Mouse (Mus musculus): ENCODE results near the gene Cdc42bpg. TPM values are rescaled to one million over a fixed set of nuclear protein-coding genes. Genes with fewer than 3 reads are reported as not detected.

Gene Cdc42bpg
- total and polyA plus RNA-seq, 3 experiments = 2.6 to 4.5 TPM; not detected in 1

- Histone ChIP-seq H3K9ac (ENCODE audit: control insufficient read depth, low read depth, low read length, poor library complexity, severe bottlenecking) (no peak overlapping the region), H3K9me3 (replicated peaks; ENCODE audit: insufficient read depth, low read length) (no peaks in the 10 kb centered on the region), H3K4me1 (ENCODE audit: control insufficient read depth in 1 of 2, insufficient read depth in 2 of 2, low read length in 2 of 2) (no peaks in the 10 kb centered on the region; a peak in 1 of 4 replicates), H3K36me3 (ENCODE audit: control insufficient read depth in 1 of 2, insufficient read depth in 2 of 2, low read length in 2 of 2) (no peaks in the 10 kb centered on the region; a peak in 1 of 4 replicates), H3K27me3 (ENCODE audit: control insufficient read depth in 1 of 2, insufficient read depth in 2 of 2, low read length in 2 of 2) (no peaks in the 10 kb centered on the region), H3K4me3 (ENCODE audit: control insufficient read depth in 1 of 2, insufficient read depth in 1 of 2, low read depth in 2 of 2, low read length in 2 of 2) (no peak overlapping the region), H3K27ac (ENCODE audit: control insufficient read depth, low read depth, low read length) (no peak overlapping the region), H3K79me2 (ENCODE audit: control insufficient read depth, insufficient read depth, low read length, poor library complexity) (no peaks in the 10 kb centered on the region)
- no peak for TF ChIP-seq ELF1 (IDR thresholded peaks at IDR 0.05; ENCODE audit: low read depth, low read length)
- TF ChIP-seq POLR2AphosphoS5 (IDR thresholded peaks at IDR 0.05; ENCODE audit: borderline replicate concordance, low read depth, low read length) = no peak
- no peak for TF ChIP-seq TBP (IDR thresholded peaks at IDR 0.05; ENCODE audit: low read depth, low read length)
- no peak for TF ChIP-seq ZKSCAN1 (IDR thresholded peaks at IDR 0.05; ENCODE audit: low read depth, low read length)
- no peak for TF ChIP-seq KAT2A (conservative IDR thresholded peaks at IDR 0.05; ENCODE audit: low read depth, low read length)
- TF ChIP-seq MAX (IDR thresholded peaks at IDR 0.05; ENCODE audit: low read length) = no peak
- TF ChIP-seq TAL1 (IDR thresholded peaks at IDR 0.05; ENCODE audit: low read length) = no peak
- TF ChIP-seq RAD21 (IDR thresholded peaks at IDR 0.05; ENCODE audit: low read depth, low read length) = no peak
- TF ChIP-seq SMC3 (IDR thresholded peaks at IDR 0.05; ENCODE audit: low read depth, low read length) = no peak
- no peak for DNase-seq (ENCODE audit: low read depth, low spot score)
These were observed 36.3 kb upstream of the Cdc42bpg start for GRCm38 (mm10) chr19:6269798-6270475.

- Histone ChIP-seq H3K4me1 (ENCODE audit: control insufficient read depth in 1 of 2, insufficient read depth in 2 of 2, low read length in 2 of 2) (peaks cover 0 to 5% of the 10 kb centered on the region in 2 experiments; a peak in 2 of 4 replicates), H3K9ac (ENCODE audit: control insufficient read depth, low read depth, low read length, poor library complexity, severe bottlenecking) (no peak overlapping the region), H3K27me3 (ENCODE audit: control insufficient read depth in 1 of 2, insufficient read depth in 2 of 2, low read length in 2 of 2) (no peaks in the 10 kb centered on the region), H3K36me3 (ENCODE audit: control insufficient read depth in 1 of 2, insufficient read depth in 2 of 2, low read length in 2 of 2) (peaks cover 0 to 2% of the 10 kb centered on the region in 2 experiments; a peak in 2 of 4 replicates), H3K9me3 (replicated peaks; ENCODE audit: insufficient read depth, low read length) (no peaks in the 10 kb centered on the region), H3K27ac (ENCODE audit: control insufficient read depth, low read depth, low read length) (no peak overlapping the region), H3K79me2 (ENCODE audit: control insufficient read depth, insufficient read depth, low read length, poor library complexity) (peaks cover 2% of the 10 kb centered on the region; the same call in 1 of the 2 replicates), H3K4me3 (ENCODE audit: control insufficient read depth in 1 of 2, insufficient read depth in 1 of 2, low read depth in 2 of 2, low read length in 2 of 2) (no peak overlapping the region)
- no peak for DNase-seq (ENCODE audit: low read depth, low spot score)
- TF ChIP-seq CHD1 (IDR thresholded peaks at IDR 0.05; ENCODE audit: low read depth, low read length) = no peak
- TF ChIP-seq MAZ (IDR thresholded peaks at IDR 0.05; ENCODE audit: low read depth, low read length) = no peak
- no peak for TF ChIP-seq HCFC1 (IDR thresholded peaks at IDR 0.05; ENCODE audit: low read depth, low read length)
- TF ChIP-seq RAD21 (IDR thresholded peaks at IDR 0.05; ENCODE audit: low read depth, low read length) = no peak
- no peak for TF ChIP-seq ELF1 (IDR thresholded peaks at IDR 0.05; ENCODE audit: low read depth, low read length)
- TF ChIP-seq CHD2 (IDR thresholded peaks at IDR 0.05; ENCODE audit: low read length) = no peak
- TF ChIP-seq E2F4 (IDR thresholded peaks at IDR 0.05; ENCODE audit: borderline replicate concordance, low read depth, low read length) = no peak
- TF ChIP-seq ZNF384 (IDR thresholded peaks at IDR 0.05; ENCODE audit: low read depth, low read length) = no peak
- no peak for TF ChIP-seq SMC3 (IDR thresholded peaks at IDR 0.05; ENCODE audit: low read depth, low read length)
- no peak for TF ChIP-seq POLR2AphosphoS5 (IDR thresholded peaks at IDR 0.05; ENCODE audit: borderline replicate concordance, low read depth, low read length)
- TF ChIP-seq MXI1 (IDR thresholded peaks at IDR 0.05; ENCODE audit: low read depth, low read length) = no peak
- no peak for TF ChIP-seq MAFK (IDR thresholded peaks at IDR 0.05; ENCODE audit: borderline replicate concordance, low read depth, low read length)
- no peak for TF ChIP-seq GATA1 (IDR thresholded peaks at IDR 0.05; ENCODE audit: low read depth, low read length)
These were observed 35.6 kb upstream of the Cdc42bpg start for GRCm38 (mm10) chr19:6270661-6271060.

Data from MEL (cell line).